Comparison of ENCODE assay signal across 24 mouse cellular contexts in the genomic region with DNA sequence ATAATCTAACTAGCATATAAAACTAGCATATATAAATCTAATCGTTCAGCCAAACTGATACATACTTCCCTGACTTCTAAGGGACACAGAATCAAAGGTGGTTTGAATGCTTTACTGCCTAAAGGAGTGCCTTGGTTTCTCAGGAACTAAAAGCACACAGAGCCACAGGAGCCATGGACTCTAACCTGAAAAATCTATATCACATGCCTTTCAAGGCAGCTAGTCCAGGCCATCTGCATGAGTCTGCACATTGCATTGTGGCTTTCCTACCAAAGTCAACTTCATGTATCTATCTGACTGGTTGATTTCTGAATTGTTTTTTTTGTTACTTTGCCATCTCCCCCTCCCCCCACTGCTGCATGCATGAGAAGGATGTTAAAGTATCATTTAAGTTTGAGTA. TPM values are rescaled to one million over a fixed set of nuclear protein-coding genes. Genes with fewer than 3 reads are reported as not detected.
DNase-seq lines count a peak whose midpoint lies in the region; ATAC-seq and TF ChIP-seq lines count a peak whose summit lies in the region.
"Had no signal": no experiment of that assay in that cellular context is flagged by ENCODE, and none has a peak within 500 bp of the region (broad histone marks: within the 10 kb centered on the region; RNA-seq: fewer than 3 reads in every experiment).

No protein-coding gene starts in this region.

- H3K4me2 ChIP-seq in liver, embryonic 13.5 days = no peak overlapping the region
- no peak overlapping the region for H3K4me2 ChIP-seq in liver, embryonic 12.5 days
- no peak overlapping the region for H3K4me2 ChIP-seq in liver, postnatal 0 days (ENCODE audit: low read depth, low read length)
- H3K4me2 ChIP-seq in liver, embryonic 11.5 days = no peak overlapping the region
- H3K4me2 ChIP-seq in intestine, postnatal 0 days (replicated peaks; ENCODE audit: low read depth) = no peak overlapping the region
- H3K4me2 ChIP-seq: embryonic facial prominence, embryonic 12.5 days; forebrain, embryonic 13.5 days; forebrain, embryonic 15.5 days had no signal

- H3K27ac ChIP-seq in liver, embryonic 13.5 days = no peak overlapping the region
- H3K27ac ChIP-seq in liver, embryonic 12.5 days = no peak overlapping the region
- no peak overlapping the region for H3K27ac ChIP-seq in liver, postnatal 0 days (ENCODE audit: low read depth)
- no peak overlapping the region for H3K27ac ChIP-seq in liver, embryonic 11.5 days (ENCODE audit: low read depth, low read length)
- H3K27ac ChIP-seq in intestine, postnatal 0 days (ENCODE audit: low read depth, low read length) = no peak overlapping the region
- H3K27ac ChIP-seq: embryonic facial prominence, embryonic 10.5 days; embryonic facial prominence, embryonic 12.5 days; forebrain, embryonic 13.5 days; forebrain, embryonic 15.5 days had no signal

- intact Hi-C loops in left cerebral cortex, postnatal 4 days (cut with DNase I) = no loop called here

- ATAC-seq in liver, embryonic 13.5 days (ENCODE audit: low read depth) = 0 out of 2 replicates have a peak, but pooled peaks have one; percentile 30
- ATAC-seq in liver, embryonic 12.5 days = no peak
- peak; percentile 85 for ATAC-seq in liver, postnatal 0 days
- no peak for ATAC-seq in liver, embryonic 11.5 days (replicated peaks; ENCODE audit: low FRiP score)
- peak; percentile 77 for ATAC-seq in intestine, postnatal 0 days
- ATAC-seq: activated CD4-positive, CD25-positive, alpha-beta regulatory T cell, adult 4 months; CD4-positive, CD25-positive, alpha-beta regulatory T cell, adult 4 months; forebrain, embryonic 13.5 days; forebrain, embryonic 15.5 days; Patski had no signal

- peaks cover 69% of the 10 kb centered on the region for H3K36me3 ChIP-seq in liver, embryonic 13.5 days
- H3K36me3 ChIP-seq in liver, embryonic 12.5 days = peaks cover 81% of the 10 kb centered on the region
- peaks cover 64% of the 10 kb centered on the region for H3K36me3 ChIP-seq in liver, postnatal 0 days (replicated peaks; ENCODE audit: insufficient read depth, low read length)
- peaks cover 21% of the 10 kb centered on the region for H3K36me3 ChIP-seq in liver, embryonic 11.5 days (ENCODE audit: control insufficient read depth, insufficient read depth, low read length)
- H3K36me3 ChIP-seq in intestine, postnatal 0 days (ENCODE audit: control insufficient read depth, insufficient read depth) = peaks cover 46% of the 10 kb centered on the region

- 94% methylated on average over 1 of the region's 1 CpGs for WGBS in liver, embryonic 13.5 days (ENCODE audit: insufficient replicate concordance)
- 88% methylated on average over 1 of the region's 1 CpGs for WGBS in liver, embryonic 12.5 days (ENCODE audit: insufficient replicate concordance)
- 97% methylated on average over 1 of the region's 1 CpGs for WGBS in liver, postnatal 0 days (ENCODE audit: insufficient replicate concordance)
- 90% methylated on average over 1 of the region's 1 CpGs for WGBS in liver, embryonic 11.5 days
- 82% methylated on average over 1 of the region's 1 CpGs for WGBS in intestine, postnatal 0 days

- no peaks in the 10 kb centered on the region for H3K9me3 ChIP-seq in liver, embryonic 13.5 days (replicated peaks)
- H3K9me3 ChIP-seq in liver, embryonic 12.5 days (replicated peaks) = no peaks in the 10 kb centered on the region
- no peaks in the 10 kb centered on the region for H3K9me3 ChIP-seq in liver, postnatal 0 days (ENCODE audit: low read length)
- no peaks in the 10 kb centered on the region for H3K9me3 ChIP-seq in liver, embryonic 11.5 days (ENCODE audit: control insufficient read depth, low read length)
- H3K9me3 ChIP-seq in intestine, postnatal 0 days (ENCODE audit: control insufficient read depth) = no peaks in the 10 kb centered on the region
- H3K9me3 ChIP-seq: embryonic facial prominence, embryonic 10.5 days; embryonic facial prominence, embryonic 12.5 days; forebrain, embryonic 13.5 days; forebrain, embryonic 15.5 days; G1E had no signal

- H3K27me3 ChIP-seq in liver, embryonic 13.5 days = no peaks in the 10 kb centered on the region
- H3K27me3 ChIP-seq in liver, embryonic 12.5 days (replicated peaks) = no peaks in the 10 kb centered on the region
- no peaks in the 10 kb centered on the region for H3K27me3 ChIP-seq in liver, postnatal 0 days (ENCODE audit: insufficient read depth, low read length)
- no peaks in the 10 kb centered on the region for H3K27me3 ChIP-seq in liver, embryonic 11.5 days (replicated peaks; ENCODE audit: control insufficient read depth, insufficient read depth, low read length)
- no peaks in the 10 kb centered on the region for H3K27me3 ChIP-seq in intestine, postnatal 0 days (replicated peaks; ENCODE audit: control insufficient read depth, insufficient read depth, low read length)
- H3K27me3 ChIP-seq: CH12.LX; embryonic facial prominence, embryonic 12.5 days; forebrain, embryonic 13.5 days; forebrain, embryonic 15.5 days; Patski had no signal

- no peak overlapping the region for H3K9ac ChIP-seq in liver, embryonic 13.5 days
- H3K9ac ChIP-seq in liver, embryonic 12.5 days = no peak overlapping the region
- no peak overlapping the region for H3K9ac ChIP-seq in liver, postnatal 0 days (replicated peaks)
- no peak overlapping the region for H3K9ac ChIP-seq in liver, embryonic 11.5 days (ENCODE audit: low read depth, low read length)
- no peak overlapping the region for H3K9ac ChIP-seq in intestine, postnatal 0 days (ENCODE audit: low read depth, low read length)
- H3K9ac ChIP-seq: embryonic facial prominence, embryonic 12.5 days; forebrain, embryonic 13.5 days; forebrain, embryonic 15.5 days had no signal

- no peak overlapping the region for H3K4me3 ChIP-seq in liver, embryonic 13.5 days (replicated peaks)
- no peak overlapping the region for H3K4me3 ChIP-seq in liver, embryonic 12.5 days
- H3K4me3 ChIP-seq in liver, postnatal 0 days (ENCODE audit: low read depth, low read length) = no peak overlapping the region
- H3K4me3 ChIP-seq in liver, embryonic 11.5 days (ENCODE audit: low read depth, low read length) = no peak overlapping the region
- no peak overlapping the region for H3K4me3 ChIP-seq in intestine, postnatal 0 days (ENCODE audit: low read depth, low read length)
- H3K4me3 ChIP-seq: embryonic facial prominence, embryonic 10.5 days; embryonic facial prominence, embryonic 12.5 days; forebrain, embryonic 13.5 days; forebrain, embryonic 15.5 days had no signal

- TF ChIP-seq CTCF in liver, postnatal 0 days (IDR thresholded peaks at IDR 0.05; ENCODE audit: low read depth) = no peak
- no peak for TF ChIP-seq CTCF in intestine, postnatal 0 days (IDR thresholded peaks at IDR 0.05; ENCODE audit: low read depth)

- no peak for DNase-seq in liver, embryonic 13.5 days
- no peak for DNase-seq in liver, postnatal 0 days
- DNase-seq in liver, embryonic 11.5 days (ENCODE audit: low spot score) = no peak
- DNase-seq in left cerebral cortex, postnatal 4 days = no peak
- DNase-seq: adrenal gland, adult 8-10 months; adrenal gland, postnatal 14 days; adrenal gland, postnatal 36 days; B cell, adult 2 months; cerebellum, adult 11-12 months; cerebellum, adult 2 months; cerebellum, adult 9-10 months; cerebellum, postnatal 10 days; cerebellum, postnatal 25 days had no signal

- no peak for TF ChIP-seq EP300 in liver, postnatal 0 days (IDR thresholded peaks at IDR 0.05; ENCODE audit: low read depth)

- no peaks in the 10 kb centered on the region for H3K4me1 ChIP-seq in liver, embryonic 13.5 days (replicated peaks)
- H3K4me1 ChIP-seq in liver, embryonic 12.5 days = no peaks in the 10 kb centered on the region
- no peaks in the 10 kb centered on the region for H3K4me1 ChIP-seq in liver, postnatal 0 days (ENCODE audit: insufficient read depth)
- H3K4me1 ChIP-seq in liver, embryonic 11.5 days (replicated peaks; ENCODE audit: control insufficient read depth, insufficient read depth, low read length) = no peaks in the 10 kb centered on the region
- H3K4me1 ChIP-seq in intestine, postnatal 0 days (replicated peaks; ENCODE audit: control insufficient read depth, insufficient read depth, low read length) = no peaks in the 10 kb centered on the region
- H3K4me1 ChIP-seq: embryonic facial prominence, embryonic 10.5 days; embryonic facial prominence, embryonic 12.5 days; forebrain, embryonic 15.5 days had no signal

RNA-seq across cellular contexts. Expression of gene Picalm, which starts 50.6 kb away (rescaled TPM):
- 51.1 and 58.4 TPM in 2 replicates for polyA plus RNA-seq in liver, embryonic 13.5 days (2015; fragmentation: Nextera tagmentation; extraction: Ambion mirVana)
- polyA plus RNA-seq in liver, embryonic 12.5 days (2016; fragmentation: Nextera tagmentation; extraction: Ambion mirVana) = 71.1 and 73.2 TPM in 2 replicates
- polyA plus RNA-seq in liver, postnatal 0 days (2015; fragmentation: Nextera tagmentation; extraction: Ambion mirVana) = 29.9 and 30.6 TPM in 2 replicates
- polyA plus RNA-seq in liver, embryonic 11.5 days (2014; fragmentation: Nextera tagmentation; extraction: Ambion mirVana) = 62.6 and 65.9 TPM in 2 replicates
- 36.6 and 41.7 TPM in 2 replicates for polyA plus RNA-seq in intestine, postnatal 0 days (2015; fragmentation: Nextera tagmentation; extraction: Ambion mirVana)
- total RNA-seq in left cerebral cortex, postnatal 4 days (2021) = 100 to 1,000 TPM; 250 to 257 TPM

Comparison
In these comparisons a context has a peak if more than half of its experiments do, and no peak if none do; other contexts are left out.
1. ATAC-seq: peak in liver, embryonic 13.5 days (single experiment), liver, postnatal 0 days (single experiment) and intestine, postnatal 0 days (single experiment); none in liver, embryonic 12.5 days (single experiment) and liver, embryonic 11.5 days (single experiment).